Comparison of ENCODE assay signal across 16 mouse cellular contexts in genomic region chr17:36929236-36929932, GRCm38 (mm10). TPM values are rescaled to one million over a fixed set of nuclear protein-coding genes. Genes with fewer than 3 reads are reported as not detected.
"Had no signal": no experiment of that assay in that cellular context is flagged by ENCODE, and none has a peak within 500 bp of the region (broad histone marks: within the 10 kb centered on the region; RNA-seq: fewer than 3 reads in every experiment).

No protein-coding gene starts in this region.

- H3K27ac ChIP-seq: kidney, postnatal 0 days; limb, embryonic 15.5 days; liver, embryonic 12.5 days; lung, embryonic 15.5 days; midbrain, embryonic 12.5 days had no signal

- H3K36me3 ChIP-seq: limb, embryonic 15.5 days; liver, embryonic 12.5 days; lung, embryonic 15.5 days; midbrain, embryonic 12.5 days had no signal

- DNase-seq: kidney, adult 11 months; thymus, postnatal 36 days had no signal

- H3K27me3 ChIP-seq: limb, embryonic 15.5 days had no signal

- H3K4me3 ChIP-seq: limb, embryonic 15.5 days; liver, embryonic 12.5 days; lung, embryonic 15.5 days; midbrain, embryonic 12.5 days had no signal

- H3K4me2 ChIP-seq: limb, embryonic 15.5 days; liver, embryonic 12.5 days; lung, embryonic 15.5 days; midbrain, embryonic 12.5 days had no signal

RNA-seq across cellular contexts. Expression of gene Rnf39, which starts 13.3 kb away (rescaled TPM):
- total RNA-seq: megakaryocyte-erythroid progenitor cell, adult 5-6 weeks had no signal
- polyA plus RNA-seq: liver, embryonic 12.5 days had no signal

RNA-seq across cellular contexts. Expression of gene Trim31, which starts 31.5 kb away (rescaled TPM):
- total RNA-seq: layer of hippocampus, adult 18-20 months; layer of hippocampus, postnatal 14 days; left cerebral cortex, adult 18-20 months; left cerebral cortex, postnatal 14 days; megakaryocyte-erythroid progenitor cell, adult 5-6 weeks had no signal
- polyA plus RNA-seq: kidney, postnatal 0 days; limb, embryonic 11.5 days; limb, embryonic 15.5 days; liver, embryonic 12.5 days; midbrain, embryonic 12.5 days; midbrain, embryonic 16.5 days; neural tube, embryonic 14.5 days; testis, adult 2 months had no signal
